Mouse (Mus musculus) gonadal fat pad, adult 2 months (tissue): ENCODE data around the gene Agtpbp1. TPM values are rescaled to one million over a fixed set of nuclear protein-coding genes. Genes with fewer than 3 reads are reported as not detected.
A peak's percentile ranks its signal among the peaks of the same experiment; 100 is the strongest.
"Not testable (repeated sequence)": the region's sequence is repeated elsewhere in the genome, so short reads cannot be mapped to it uniquely, and the experiment has no call there.

Experiments used
- DNase-seq: peaks from one replicate; pipeline ENCODE4 v3.0.0-alpha.2; 2012; ENCODE audit warnings: low read depth
- polyA plus RNA-seq: library from polyadenylated mRNA; depleted of rRNA; stranded (reverse); fragments of >200 nt; gene quantifications from 2 replicates; pipeline ENCODE4 v1.2.3, GENCODE M21; 2012; rRNA removed

Agtpbp1 gene
- polyA plus RNA-seq: 8.8 and 11.0 TPM in 2 replicates

DNA sequence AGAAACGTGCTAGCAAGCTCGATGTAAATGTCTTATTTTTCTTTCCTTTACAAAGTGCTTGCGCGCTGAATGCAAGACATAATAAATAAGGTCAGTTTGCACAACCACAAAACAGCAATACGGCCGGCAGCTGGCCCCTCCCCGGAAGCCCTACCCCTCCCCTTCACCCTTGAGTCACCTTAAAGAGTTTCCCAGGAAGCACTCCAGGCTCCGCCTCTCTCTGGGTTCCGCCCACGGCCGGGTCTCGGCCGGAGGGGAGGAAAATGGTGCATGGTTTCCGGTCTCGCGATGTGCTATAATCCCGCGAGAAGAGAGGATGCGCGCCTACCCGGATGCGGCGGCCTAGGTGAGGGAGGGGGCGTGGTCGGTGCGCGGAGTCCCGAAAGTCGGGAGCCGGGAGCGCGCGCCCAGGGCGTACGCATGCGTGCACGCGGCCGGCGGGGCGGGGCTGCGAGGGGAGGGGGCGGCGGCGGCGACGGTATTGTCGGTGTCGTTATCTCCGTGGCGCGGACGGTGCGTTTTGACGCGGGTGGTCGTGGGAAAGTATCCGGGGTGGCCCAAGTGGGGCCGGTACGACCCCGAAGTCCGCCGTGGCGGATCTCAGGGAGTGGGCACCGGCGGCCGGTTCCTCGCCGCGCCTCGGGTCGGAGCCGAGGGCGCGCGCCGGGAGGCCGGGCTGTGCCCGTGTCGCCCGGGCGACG is at the start of gene Agtpbp1, which contains the start of gene Naa35:
Agtpbp1 (minus strand) TSS at position 281 of the 701 bp plus-strand sequence.
Naa35 (plus strand) TSS at position 313 of the 701 bp plus-strand sequence.
- peak; percentile 85 for DNase-seq

DNA sequence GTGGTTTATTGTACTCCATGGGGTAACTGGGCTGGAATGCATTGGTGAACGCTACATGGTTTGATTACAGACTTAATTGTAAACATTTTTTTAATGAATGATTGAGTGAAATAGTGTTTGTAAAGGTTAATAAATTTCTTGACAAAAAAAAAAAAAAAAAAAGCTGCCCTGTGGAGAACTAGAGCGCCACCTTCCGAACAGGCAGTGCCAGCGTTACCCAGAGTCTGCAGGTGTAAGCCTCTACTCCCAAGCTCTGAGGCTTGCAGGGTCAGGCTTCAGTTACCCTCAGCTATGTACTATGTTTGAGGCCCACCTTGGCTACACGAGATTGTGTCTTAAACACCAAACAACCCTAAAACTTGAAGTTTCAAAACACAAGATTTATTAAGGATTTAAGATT is 49.6 kb upstream of the Agtpbp1 start:
- no peak for DNase-seq

DNA sequence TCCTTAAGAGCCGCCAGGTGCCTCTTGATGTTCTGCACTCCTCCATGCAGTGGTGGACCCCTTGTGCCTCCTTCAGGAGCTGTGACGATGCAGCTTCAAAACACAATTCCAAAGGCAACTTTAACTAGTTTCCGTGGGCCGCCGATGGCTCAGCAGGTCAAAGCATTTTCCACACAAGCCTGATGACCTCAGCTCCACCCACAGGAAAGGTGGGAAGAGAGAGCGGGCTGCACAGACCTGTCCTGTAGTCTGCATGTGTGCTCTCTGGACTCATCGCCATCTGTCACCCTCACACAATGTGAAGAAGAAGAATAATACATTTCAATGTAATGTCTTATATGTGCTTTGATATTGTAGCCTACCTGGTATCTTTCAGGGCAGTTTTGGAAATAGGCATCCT is 41.7 kb upstream of the Agtpbp1 start:
- DNase-seq: no peak

DNA sequence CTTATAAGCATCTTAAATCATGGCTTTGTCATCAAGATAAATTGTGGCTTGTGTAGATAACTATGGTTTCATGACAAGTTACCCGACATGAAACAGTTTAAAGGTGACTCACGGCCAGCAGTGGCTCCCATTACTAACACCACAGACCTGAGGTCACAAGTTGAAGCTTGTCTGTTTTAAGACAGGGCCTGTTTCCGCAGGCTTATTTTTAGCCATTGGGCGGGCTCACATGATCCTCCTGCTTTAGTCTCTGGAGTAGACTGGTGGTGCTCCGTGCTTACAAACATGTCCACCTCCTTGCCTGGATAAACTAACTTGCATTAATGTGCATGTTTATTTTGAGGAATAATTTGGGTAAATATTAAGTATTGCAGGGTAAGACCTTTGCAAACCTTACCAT is 39.9 kb upstream of the Agtpbp1 start:
- peak; percentile 42 for DNase-seq

DNA sequence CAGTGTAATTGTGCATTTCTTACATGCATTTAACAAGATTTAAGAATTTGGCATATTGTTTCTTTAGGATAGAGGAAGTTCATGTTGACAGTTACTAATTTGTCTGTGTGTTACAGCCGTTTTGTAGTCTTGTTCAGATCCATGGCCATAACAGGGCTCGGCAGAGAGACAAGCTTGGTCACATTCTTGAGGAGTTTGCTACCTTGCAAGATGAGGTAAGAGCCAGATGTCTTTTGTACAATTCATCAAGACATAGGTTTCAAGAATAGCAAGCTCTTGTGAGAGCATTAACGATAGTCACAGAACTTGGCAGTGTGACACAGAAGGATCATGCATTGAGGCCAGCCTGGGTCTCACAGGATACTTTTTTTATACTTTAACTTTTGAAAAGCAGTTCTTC is 39.4 kb upstream of the Agtpbp1 start:
- DNase-seq: no peak

DNA sequence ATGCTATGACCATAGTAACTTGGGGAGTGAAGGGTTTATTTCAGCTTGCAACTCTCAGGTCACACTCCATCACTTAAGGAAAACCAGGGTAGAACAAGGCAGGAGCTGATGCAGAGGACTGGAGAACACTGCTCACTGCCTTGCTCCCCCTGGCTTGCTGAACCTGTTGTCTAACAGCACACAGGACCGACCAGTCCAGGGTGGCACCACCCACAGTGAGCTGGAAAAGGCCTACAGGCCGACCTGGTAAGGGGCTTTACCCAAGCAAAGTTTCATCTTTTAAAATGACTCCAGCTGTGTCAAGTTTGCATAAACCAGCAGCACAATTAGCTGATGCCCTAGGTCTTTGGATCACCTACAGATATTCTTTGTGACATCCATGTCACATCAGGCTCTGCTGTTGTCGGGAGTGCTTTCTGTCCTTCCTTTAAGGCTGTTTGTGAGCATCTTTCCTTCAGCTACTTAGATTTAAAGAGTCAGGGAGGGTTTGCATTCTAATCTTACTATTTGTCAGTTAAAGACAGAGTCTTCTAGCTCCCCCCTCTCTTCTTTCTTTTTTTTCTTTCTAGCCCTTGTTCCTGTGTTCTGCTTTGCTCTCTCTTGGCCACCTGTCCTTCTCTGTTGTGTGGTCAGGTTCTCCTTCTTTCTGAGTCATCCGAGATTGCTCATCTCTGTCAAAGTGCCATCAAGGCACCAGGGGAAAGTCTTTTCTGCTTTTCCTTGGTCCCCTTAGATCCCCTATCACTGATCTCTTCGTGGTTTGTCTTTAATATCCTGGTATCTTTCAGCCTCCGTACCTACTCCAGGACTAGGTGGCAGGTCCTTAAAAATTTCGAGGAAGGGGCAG is 36.8 kb upstream of the Agtpbp1 start:
- no peak for DNase-seq

DNA sequence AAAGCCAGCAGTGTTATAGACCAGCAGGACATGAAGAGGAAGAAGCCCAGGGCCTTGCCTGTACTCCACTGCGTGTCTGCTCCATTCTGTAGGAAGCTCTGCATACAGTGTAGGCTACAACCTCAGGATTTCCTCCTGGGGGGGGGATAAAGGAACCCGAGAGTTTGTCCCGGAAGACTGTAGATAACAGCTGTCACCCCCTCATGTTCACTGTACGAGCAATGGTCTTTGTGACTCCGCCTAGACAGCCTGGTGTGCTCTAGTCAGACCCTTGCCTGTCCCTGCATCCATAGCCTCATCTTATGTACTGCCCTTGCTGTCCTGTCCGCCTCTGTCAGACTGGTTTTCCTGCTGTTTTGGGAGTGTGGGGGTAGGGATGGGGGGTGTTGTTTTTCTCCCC is 33.4 kb upstream of the Agtpbp1 start:
- no peak for DNase-seq

DNA sequence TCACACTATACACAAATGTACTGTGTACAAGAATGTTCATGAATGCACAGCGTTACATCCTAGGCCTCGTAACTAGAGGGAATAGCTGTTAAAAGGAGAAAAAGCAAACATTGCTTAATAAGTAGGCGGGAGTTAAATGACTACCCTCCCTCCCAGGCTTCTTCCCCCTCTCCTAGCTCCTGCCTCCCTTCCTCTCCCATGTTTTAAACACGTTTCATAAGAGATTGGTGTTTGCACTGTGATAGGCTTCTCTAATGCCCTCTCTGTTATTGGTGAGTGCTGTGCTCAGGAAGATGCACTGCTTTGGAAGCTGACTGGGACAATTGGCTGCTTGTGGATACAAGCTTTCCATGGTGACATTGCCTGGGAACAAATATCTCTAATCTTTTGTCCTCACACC is 30.5 kb upstream of the Agtpbp1 start:
- no peak for DNase-seq

DNA sequence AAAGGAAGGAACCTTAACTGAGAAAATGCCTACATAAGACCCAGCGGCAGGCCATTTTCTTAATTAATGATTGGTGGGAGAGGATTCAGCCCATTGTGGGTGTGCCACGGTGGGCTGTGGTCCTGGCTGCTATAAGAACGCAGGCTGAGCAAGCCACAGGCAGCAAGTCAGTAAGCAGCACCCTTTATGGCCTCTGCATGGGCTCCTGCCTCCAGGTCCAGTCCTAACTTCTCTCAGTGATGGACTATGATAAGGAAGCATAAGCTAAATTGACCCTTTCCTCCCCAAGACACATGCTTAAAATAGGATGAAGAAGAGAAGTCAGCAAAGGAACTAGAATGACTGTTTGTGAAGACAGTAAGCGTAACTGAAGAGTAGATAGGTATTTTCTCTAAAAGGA is 30.1 kb upstream of the Agtpbp1 start:
- DNase-seq: no peak

DNA sequence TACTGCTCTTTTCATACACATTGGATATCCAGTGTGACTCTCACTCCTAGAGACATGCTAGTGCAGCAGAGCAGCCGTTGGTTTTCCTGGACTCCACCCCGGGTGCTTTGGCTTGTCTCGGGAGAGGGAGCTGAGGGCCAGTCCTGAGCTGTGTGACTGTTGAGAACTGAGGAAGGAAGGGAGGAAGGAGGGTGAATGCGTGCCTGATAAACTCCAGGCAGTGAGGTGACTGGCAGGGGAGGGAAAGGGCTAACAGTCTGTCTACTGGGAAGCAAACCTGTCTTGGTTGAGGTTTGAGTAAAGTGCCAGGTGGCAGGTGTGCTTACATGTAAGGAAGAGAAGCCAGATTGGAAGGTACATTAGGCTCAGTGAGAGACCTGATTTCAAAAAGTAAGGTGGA is 28.8 kb upstream of the Agtpbp1 start:
- no peak for DNase-seq

DNA sequence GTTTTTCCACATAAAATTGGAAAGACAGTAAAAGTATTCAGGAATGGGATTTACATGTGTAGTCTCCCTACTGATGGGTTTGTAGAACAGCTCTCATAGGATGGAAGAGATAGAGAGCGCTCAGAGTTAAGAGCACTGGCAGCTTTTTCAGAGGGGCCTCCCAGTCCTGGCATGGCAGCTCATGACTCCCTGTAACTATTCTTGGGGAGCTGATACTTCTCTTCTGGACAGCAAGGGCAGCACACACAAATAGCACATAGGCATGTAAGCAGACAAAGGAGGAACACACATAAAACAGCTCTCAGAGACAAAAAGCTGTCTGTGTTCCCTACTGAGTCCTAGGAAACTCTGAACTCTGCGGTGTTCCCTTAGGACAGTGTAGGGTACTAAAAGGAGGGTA is 25.4 kb upstream of the Agtpbp1 start:
- no peak for DNase-seq

DNA sequence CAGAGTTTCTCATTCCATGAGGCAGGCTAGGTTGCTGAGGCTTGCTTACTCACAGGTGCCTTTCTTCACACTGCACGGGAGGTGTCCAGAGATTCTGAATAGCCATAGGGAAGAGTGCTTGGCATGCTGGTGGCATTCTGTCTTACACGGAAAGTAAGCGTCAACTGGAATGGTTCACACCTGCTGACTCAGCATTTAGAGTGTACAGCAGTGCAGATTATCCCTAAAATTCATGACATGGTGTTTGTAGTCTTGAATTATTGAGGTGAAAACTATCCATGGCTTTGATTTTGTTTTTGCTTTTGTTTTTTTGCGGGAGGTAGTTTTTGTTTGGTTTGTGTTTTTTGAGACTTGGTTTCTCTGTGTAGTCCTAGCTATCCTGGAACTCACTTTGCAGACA is 24.9 kb upstream of the Agtpbp1 start:
- DNase-seq: no peak

DNA sequence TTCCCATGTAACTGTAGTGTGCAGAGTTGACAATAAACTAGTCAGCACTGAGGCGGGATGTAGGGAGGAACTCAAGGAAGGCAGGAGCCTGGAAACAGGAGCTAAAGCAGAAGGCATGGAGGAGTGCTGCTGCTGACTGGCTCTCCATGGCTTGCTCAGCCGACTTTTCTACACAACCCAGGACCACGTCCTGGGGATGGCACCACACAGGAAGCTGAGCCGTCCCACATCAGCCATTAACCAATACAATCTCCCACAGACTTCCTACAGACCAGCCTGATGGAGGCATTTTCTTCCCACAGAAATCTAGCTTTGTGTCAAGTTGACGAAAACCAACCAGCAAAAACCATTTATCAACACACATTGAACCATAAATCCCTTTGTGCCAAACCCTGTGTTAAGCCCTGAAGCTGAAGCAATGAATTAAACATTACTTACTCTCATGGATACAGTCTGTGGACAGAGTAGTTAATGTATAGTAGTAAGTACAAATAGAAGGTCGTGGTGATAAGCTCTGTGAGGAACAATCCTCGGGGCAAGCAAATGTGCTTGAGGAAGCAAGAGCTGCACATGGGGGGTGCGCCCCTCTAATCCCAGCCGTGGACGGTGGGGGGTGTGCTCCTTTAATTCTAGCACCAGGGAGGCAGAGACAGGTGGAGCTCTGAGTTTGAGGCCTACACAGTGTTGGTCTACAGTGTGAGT is 20.3 kb upstream of the Agtpbp1 start:
- no peak for DNase-seq

DNA sequence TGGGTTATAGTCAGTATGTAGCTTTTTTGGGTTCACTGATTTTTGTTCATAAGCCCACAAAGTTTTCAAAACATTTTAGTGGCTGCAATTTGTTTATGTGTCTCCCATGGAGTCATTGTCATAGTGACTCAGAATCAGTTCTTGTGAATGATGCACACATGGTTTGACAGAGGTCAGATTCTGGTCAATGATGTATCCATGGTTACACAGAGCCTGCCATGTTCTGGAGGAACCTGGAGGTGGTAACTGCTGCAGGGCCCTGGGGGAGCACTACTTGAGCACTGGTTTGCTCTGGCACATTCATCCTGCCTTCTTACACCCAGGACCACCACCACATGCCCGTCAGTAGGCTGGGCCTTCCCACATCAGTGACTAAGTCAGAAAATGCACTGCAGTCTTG is 19.5 kb upstream of the Agtpbp1 start:
- DNase-seq: no peak

DNA sequence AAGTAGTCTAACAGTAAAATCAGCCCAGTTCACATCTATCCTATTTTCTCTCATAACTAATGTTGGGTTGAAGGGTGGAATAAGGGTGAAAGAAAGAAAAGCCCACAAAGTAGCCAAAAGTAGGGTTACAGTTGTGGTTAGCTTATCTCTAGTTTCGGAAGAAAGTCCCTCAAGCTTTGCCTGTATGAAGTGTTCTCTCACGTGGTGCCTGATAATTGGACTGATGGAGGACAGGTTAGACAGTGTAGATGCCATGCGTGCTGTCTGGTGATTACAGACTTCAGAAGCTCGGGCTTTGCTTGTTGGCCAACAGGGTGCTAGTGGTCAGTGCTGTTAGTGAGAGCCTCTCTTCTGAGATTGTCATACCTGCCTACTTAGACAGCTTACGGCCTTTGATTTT is 18.1 kb upstream of the Agtpbp1 start:
- no peak for DNase-seq

DNA sequence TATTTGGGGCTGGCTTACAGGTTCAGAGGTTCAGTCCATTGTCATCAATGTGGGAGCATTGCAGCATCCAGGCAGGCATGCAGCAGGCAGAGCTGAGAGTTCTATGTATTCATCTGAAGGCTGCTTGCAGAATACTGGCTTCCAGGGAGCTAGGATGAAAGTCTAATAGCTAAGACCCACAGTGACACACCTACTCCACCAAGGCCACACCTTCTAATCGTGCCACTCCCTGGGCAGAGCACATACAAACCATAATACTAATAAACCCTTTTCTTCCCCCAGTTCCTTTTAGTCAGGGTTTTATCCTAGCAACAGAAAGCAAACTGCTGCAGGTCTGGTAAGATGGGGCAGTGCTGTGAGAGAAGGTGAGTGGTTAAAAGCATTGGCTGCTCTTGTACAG is 7.6 kb upstream of the Agtpbp1 start:
- DNase-seq: no peak

DNA sequence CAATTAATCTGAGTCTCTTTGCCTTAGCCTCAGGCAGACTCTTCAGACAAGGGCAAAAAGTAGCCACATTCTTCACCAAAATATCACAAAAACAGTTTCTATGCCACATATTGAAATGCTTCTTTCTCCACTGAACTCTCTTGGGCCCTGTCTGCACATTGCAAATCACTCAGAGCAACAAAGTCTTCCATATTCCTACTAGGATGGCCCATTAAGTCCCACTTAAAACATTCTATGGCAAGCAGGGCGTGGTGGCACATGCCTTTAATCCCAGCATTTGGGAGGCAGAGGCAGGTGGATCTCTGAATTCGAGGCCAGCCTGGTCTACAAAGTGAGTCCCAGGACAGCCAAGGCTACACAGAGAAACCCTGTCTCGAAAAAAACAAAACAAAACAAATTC is 7.0 kb upstream of the Agtpbp1 start:
- not testable (repeated sequence) for DNase-seq

DNA sequence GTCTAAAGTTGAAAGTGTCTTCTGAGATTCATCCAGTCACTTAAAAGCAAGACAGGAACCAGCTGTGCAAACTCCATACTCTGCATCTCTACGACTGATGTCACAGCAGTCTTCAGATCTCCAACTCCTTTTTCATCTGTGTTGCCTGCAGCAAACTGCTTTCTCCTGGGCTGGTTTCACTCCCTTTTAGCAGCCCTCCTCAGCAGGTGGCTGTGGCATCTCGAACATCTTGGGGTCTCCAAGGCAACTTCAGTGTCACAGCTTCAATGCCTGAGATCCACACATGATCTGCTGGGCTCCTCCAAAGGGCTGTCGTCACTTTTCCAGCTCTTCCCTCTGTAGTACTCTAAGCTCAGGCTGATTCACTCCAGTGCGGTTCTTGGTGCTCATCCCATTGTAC is 5.7 kb upstream of the Agtpbp1 start:
- no peak for DNase-seq

DNA sequence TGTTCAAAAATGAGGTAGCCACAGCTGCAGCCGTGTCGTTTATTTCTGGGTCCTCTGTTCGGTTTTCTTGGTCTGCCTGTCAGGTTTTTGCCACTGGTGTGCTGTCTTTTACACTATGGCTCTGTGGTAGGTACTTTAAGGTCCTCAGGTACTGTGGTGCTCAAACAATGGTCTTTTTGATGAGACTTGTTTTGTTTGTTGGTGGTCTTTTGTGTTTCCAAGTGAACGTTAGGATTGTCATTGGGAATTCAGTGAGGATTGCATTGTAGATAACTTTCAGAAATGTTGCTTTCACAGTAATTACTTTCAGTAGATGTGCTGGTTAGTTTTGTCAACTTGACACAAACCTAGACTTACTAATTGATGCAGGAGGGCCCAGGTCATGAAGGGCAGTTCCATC is 4.6 kb upstream of the Agtpbp1 start:
- DNase-seq: no peak

DNA sequence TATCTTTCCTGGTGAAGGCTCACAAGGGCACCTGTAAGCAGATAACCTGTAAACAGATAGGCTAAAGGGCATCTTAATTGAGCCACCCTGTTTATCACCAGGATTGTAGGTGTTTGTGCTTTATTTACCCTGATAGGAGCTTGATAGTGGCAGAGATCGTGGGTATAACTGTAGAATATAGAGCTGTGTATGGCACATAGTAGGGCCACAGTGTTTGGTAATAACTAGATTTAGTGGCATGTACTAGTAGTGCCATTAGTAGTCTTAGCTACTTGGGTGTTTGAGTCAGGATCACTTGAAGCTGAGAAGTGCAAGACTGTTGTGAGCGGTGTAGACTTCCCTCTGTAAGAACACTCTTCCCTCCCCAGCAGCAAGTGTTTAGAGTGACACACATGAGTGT is 2.2 kb upstream of the Agtpbp1 start:
- no peak for DNase-seq

DNA sequence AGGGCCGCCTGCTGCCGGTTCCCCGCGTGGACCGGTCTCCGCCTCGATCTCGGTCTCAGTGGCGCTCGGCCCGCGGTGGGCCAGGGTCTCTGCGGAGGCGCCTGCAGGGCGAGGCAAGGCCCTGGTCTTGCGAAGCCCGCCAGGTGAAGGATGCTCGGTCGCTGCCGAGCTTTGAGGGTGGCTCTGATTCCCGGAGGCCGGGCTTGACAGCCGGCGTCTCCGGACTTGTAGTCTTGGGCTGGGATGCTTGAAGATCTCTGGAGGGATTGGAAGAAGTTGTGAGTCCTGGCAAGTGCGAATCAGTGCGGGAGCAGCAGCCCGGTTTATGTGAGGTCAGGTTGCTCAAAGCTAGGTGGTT is 600 bp upstream of the Agtpbp1 start:
- DNase-seq: no peak

DNA sequence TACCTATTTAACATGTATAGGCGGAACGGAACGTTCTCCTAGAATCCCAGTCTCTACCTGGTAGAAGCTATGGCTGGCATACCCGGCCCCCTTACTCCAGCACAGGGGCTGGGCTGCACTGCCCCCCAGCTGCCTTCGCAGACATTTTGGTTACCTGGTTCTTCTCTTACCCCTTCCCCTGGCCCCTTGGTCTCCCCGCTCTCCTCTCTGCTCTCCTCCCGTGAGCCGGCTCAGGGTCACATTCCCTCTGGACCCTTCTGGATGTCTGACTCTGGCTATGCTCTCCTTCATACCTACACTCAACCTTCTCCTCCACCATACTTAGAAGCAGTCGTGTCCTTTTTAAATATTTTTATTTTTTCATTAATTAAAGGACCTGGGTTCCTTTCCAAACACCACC is 546 bp downstream of the Agtpbp1 start:
- no peak for DNase-seq

DNA sequence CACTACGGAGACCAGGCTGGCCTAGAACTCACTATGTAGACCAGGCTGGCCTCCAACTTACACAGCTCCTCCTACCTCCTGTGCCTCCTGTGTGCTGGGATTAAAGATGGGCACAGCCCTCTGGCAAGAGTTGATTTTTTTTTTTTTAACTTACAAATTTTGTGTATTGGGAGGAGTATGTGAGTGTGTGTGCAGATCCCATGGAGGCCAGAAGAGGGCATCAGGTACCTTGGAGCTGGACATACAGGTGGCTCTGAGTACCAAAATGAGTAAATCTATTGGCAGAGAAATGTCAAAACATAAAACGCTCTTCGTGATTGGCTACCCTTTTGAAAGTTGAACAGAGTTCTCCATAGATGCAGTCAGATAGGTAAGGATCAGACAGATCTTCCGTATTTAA is 4.1 kb downstream of the Agtpbp1 start:
- no peak for DNase-seq
